Mouse (Mus musculus) natural killer cell, adult 2 months (primary cell): ENCODE results near the gene Olfr667.
"Not testable (repeated sequence)": the region's sequence is repeated elsewhere in the genome, so short reads cannot be mapped to it uniquely, and the experiment has no call there.

ENCODE experiments used
- DNase-seq, 2 experiments: peaks; one replicate each; pipeline ENCODE4 v3.0.0; 2022; ENCODE audit warnings: low spot score in 2 of 2

Gene Olfr667

GRCm38 (mm10) chr7:104921382-104921781, at the start of gene Olfr667:
Olfr667 (minus strand) TSS chr7:104921482.
- DNase-seq, result no peak

- DNase-seq, result no peak
Observed at GRCm38 (mm10) chr7:104962520-104962919, 41.2 kb upstream of the Olfr667 start, which contains the start of gene Olfr670. Olfr670 (minus strand) TSS chr7:104962620.

- not testable (repeated sequence) for DNase-seq
Observed at GRCm38 (mm10) chr7:104950234-104950633, 29.0 kb upstream of the Olfr667 start.

GRCm38 (mm10) chr7:104933940-104934339, 12.7 kb upstream of the Olfr667 start, which contains the start of gene Olfr669:
Olfr669 (plus strand) TSS chr7:104934240.
- no peak for DNase-seq

- no peak for DNase-seq
Observed at GRCm38 (mm10) chr7:104927957-104928356, 6.7 kb upstream of the Olfr667 start, which contains the start of gene Olfr668. Olfr668 (minus strand) TSS chr7:104928057.

- DNase-seq, result no peak
Observed at GRCm38 (mm10) chr7:104895852-104896251, 25.4 kb downstream of the Olfr667 start, which contains the start of gene Olfr666. Olfr666 (minus strand) TSS chr7:104895952.

GRCm38 (mm10) chr7:104877731-104878130, 43.6 kb downstream of the Olfr667 start, which contains the start of gene Olfr665:
Olfr665 (plus strand) TSS chr7:104878031.
- DNase-seq, result no peak
